Mouse (Mus musculus) kidney, postnatal 0 days (tissue): ENCODE measurements around the gene Creb3. TPM values are rescaled to one million over a fixed set of nuclear protein-coding genes. Genes with fewer than 3 reads are reported as not detected.

Experiments
- ATAC-seq: fragments of 200-750 bp; cut with Nextera tagmentation; replicated peaks from 2 replicates; pipeline ENCODE4 v1.8.0; 2017; ENCODE audit warnings: low read depth, moderate number of reproducible peaks, moderate TSS enrichment, moderate library complexity; ENCODE audit not compliant: low FRiP score
- DNase-seq: peaks from one replicate; pipeline ENCODE4 v3.0.0-alpha.2; 2016; ENCODE audit warnings: low spot score
- H3K27ac ChIP-seq: fragments of 300-500 bp; sonication (generic); 2 replicates; pipeline ENCODE4 v1.5.1; 2014; ENCODE audit warnings: mild to moderate bottlenecking
- H3K27me3 ChIP-seq: fragments of 300-500 bp; sonication (generic); 2 replicates; pipeline ENCODE4 v1.6.1; 2014; ENCODE audit warnings: low read length, mixed read lengths; ENCODE audit not compliant: insufficient read depth
- H3K36me3 ChIP-seq: fragments of 300-500 bp; sonication (generic); 2 replicates; pipeline ENCODE4 v1.6.1; 2014; ENCODE audit warnings: low read length, mixed read lengths; ENCODE audit not compliant: insufficient read depth
- H3K4me1 ChIP-seq: fragments of 300-500 bp; sonication (generic); replicated peaks from 2 replicates; pipeline ENCODE4 v1.6.1; 2014; ENCODE audit warnings: antibody characterized with exemption, low read length, mixed read lengths; ENCODE audit not compliant: insufficient read depth
- H3K4me2 ChIP-seq: fragments of 300-500 bp; sonication (generic); 2 replicates; pipeline ENCODE4 v1.6.1; 2014; ENCODE audit warnings: mild to moderate bottlenecking, low read length, moderate library complexity, mixed read lengths
- H3K4me3 ChIP-seq: fragments of 300-500 bp; sonication (generic); replicated peaks from 2 replicates; pipeline ENCODE4 v1.5.1; 2014; ENCODE audit warnings: low read depth, low read length
- H3K9ac ChIP-seq: fragments of 300-500 bp; sonication (generic); 2 replicates; pipeline ENCODE4 v1.6.1; 2014; ENCODE audit warnings: low read depth, low read length
- H3K9me3 ChIP-seq: fragments of 300-500 bp; sonication (generic); replicated peaks from 2 replicates; pipeline ENCODE4 v1.6.1; 2016; ENCODE audit warnings: low read length, inconsistent platforms, mixed read lengths
- CTCF ChIP-seq: IDR thresholded peaks from 2 replicates; pipeline ENCODE4 v1.5.1; 2016; ENCODE audit warnings: antibody characterized with exemption, low read depth, mild to moderate bottlenecking, moderate library complexity
- WGBS: fragments of 180-500 bp; shearing (Covaris S2); extraction: QIAGEN DNeasy Blood & Tissue Kit; methylation state at CpG from one replicate; pipeline ENCODE4 v1.1.7; 2014; 5-methylcytosine and 5-hydroxymethylcytosine counted together
- polyA plus RNA-seq: library from polyadenylated mRNA; unstranded; fragments of >200 nt; fragmentation: Nextera tagmentation; extraction: Ambion mirVana; gene quantifications from 2 replicates; pipeline ENCODE4 v1.2.1, GENCODE M21; 2015

The Creb3 gene
- polyA plus RNA-seq, 1 experiment from 2014 or later, result 74.1 TPM

DNA sequence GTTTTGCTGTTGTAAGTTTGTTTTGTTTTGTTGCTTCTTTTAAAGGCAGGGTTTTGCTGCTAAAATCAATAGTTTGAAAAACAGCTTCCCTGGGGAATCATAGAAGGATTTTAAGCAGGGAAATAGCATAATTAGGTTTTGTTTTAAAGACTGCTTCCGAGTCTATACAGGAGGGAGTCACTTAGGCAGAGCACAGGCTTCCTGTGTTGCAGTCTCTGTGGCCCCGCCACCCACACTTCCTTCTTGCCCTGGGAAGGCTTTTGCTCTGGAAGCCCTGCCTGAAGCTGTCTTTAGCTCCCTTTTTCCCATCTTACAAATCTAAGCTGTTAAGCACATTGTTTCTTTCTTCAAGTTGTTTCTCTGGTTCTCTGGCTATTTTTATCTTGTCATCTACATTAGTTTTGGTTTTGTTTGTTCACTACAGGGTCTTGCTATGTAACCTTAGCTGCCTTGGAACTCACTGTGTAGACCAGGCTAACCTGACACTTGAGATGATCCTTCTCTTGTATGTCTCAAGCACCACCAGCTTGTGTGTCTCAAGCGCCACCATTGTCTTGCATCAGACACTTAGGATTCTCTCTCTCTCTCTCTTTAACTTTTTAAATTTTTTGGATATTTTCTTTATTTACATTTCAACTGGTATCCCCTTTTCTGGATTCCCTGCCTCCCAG is 51.1 kb downstream of the Creb3 start:
- ATAC-seq, result no peak
- H3K9ac ChIP-seq, result no peak overlapping the region
- DNase-seq, result peak; percentile 52
- H3K27me3 ChIP-seq, result no peaks in the 10 kb centered on the region
- no peak overlapping the region for H3K4me2 ChIP-seq
- no peak for TF ChIP-seq CTCF
- no peaks in the 10 kb centered on the region for H3K9me3 ChIP-seq
- no peaks in the 10 kb centered on the region for H3K36me3 ChIP-seq
- no peak overlapping the region for H3K4me3 ChIP-seq
- H3K27ac ChIP-seq, result no peak overlapping the region
- no peaks in the 10 kb centered on the region for H3K4me1 ChIP-seq
- WGBS, result 57% methylated on average over 3 of the region's 3 CpGs

Other genes starting within 250 kb of the Creb3 start
- gene Rusc2, start 180.4 kb upstream of the Creb3 start, polyA plus RNA-seq, result 9.6 and 9.7 TPM in 2 replicates
- 0.33 and 0.59 TPM in 2 replicates for gene Fam166b, start 133.2 kb upstream of the Creb3 start, polyA plus RNA-seq
- 7.8 and 9.1 TPM in 2 replicates for gene Tesk1, start 120.4 kb upstream of the Creb3 start, polyA plus RNA-seq
- gene Cd72, start 107.7 kb upstream of the Creb3 start, polyA plus RNA-seq, result 2.9 and 5.0 TPM in 2 replicates
- not detected in 2 replicates for gene Sit1, start 78.6 kb upstream of the Creb3 start, polyA plus RNA-seq
- gene Ccdc107, start 69.4 kb upstream of the Creb3 start, polyA plus RNA-seq, result 104 and 107 TPM in 2 replicates
- 15.2 and 15.4 TPM in 2 replicates for gene Arhgef39, start 62.6 kb upstream of the Creb3 start, polyA plus RNA-seq
- 0.48 and 1.3 TPM in 2 replicates for gene Car9, start 55.4 kb upstream of the Creb3 start, polyA plus RNA-seq
- gene Tpm2, start 38.6 kb upstream of the Creb3 start, polyA plus RNA-seq, result 164 and 176 TPM in 2 replicates
- 64.9 and 65.8 TPM in 2 replicates for gene Tln1, start 359 bp downstream of the Creb3 start, polyA plus RNA-seq
- gene Rgp1, start 16.4 kb downstream of the Creb3 start, polyA plus RNA-seq, result 15.9 and 17.8 TPM in 2 replicates
- 14.2 and 15.9 TPM in 2 replicates for gene Gba2, start 16.5 kb downstream of the Creb3 start, polyA plus RNA-seq
- 2.0 and 2.5 TPM in 2 replicates for gene Msmp, start 22.2 kb downstream of the Creb3 start, polyA plus RNA-seq
- 7.2 and 8.6 TPM in 2 replicates for gene Npr2, start 69.6 kb downstream of the Creb3 start, polyA plus RNA-seq
- gene Spag8, start 91.3 kb downstream of the Creb3 start, polyA plus RNA-seq, result 0.79 and 0.96 TPM in 2 replicates
- 236 and 263 TPM in 2 replicates for gene Hint2, start 94.1 kb downstream of the Creb3 start, polyA plus RNA-seq
- gene Tmem8b, start 106.6 kb downstream of the Creb3 start, polyA plus RNA-seq, result 2.0 and 2.2 TPM in 2 replicates
- gene Fam221b, start 106.8 kb downstream of the Creb3 start, polyA plus RNA-seq, result 2.9 and 3.8 TPM in 2 replicates
- gene Olfr70, start 138.5 kb downstream of the Creb3 start, polyA plus RNA-seq, result not detected in 2 replicates
- not detected in 2 replicates for gene Olfr71, start 147.9 kb downstream of the Creb3 start, polyA plus RNA-seq
- gene Hrct1, start 164.9 kb downstream of the Creb3 start, polyA plus RNA-seq, result 2.7 and 3.2 TPM in 2 replicates
- gene Spaar, start 167.7 kb downstream of the Creb3 start, polyA plus RNA-seq, result 0.40 and 0.43 TPM in 2 replicates
- gene Olfr159, start 208.7 kb downstream of the Creb3 start, polyA plus RNA-seq, result not detected in 2 replicates